Mouse (Mus musculus) G1E-ER4 (cell line): ENCODE results near the gene Scamp5. TPM values are rescaled to one million over a fixed set of nuclear protein-coding genes. Genes with fewer than 3 reads are reported as not detected.

Experiments
- GATA1 ChIP-seq: IDR thresholded peaks from one replicate; pipeline ENCODE4 v1.8.0; 2012; ENCODE audit warnings: low read length, inconsistent platforms
- polyA plus RNA-seq: library from polyadenylated mRNA; stranded (reverse); fragments of >175 nt; gene quantifications from 2 replicates; pipeline ENCODE4 v1.2.3, GENCODE M21; 2012

Scamp5 gene
- polyA plus RNA-seq = 0.10 and 0.11 TPM in 2 replicates

- no peak for TF ChIP-seq GATA1
Measured at GRCm38 (mm10) chr9:57467896-57468549, at the start of gene Scamp5. Gene Scamp5, minus strand, starts transcription at chr9:57468060.

GRCm38 (mm10) chr9:57517113-57517512 is 49.3 kb upstream of the Scamp5 start:
- TF ChIP-seq GATA1 = no peak

GRCm38 (mm10) chr9:57510577-57510976 is 42.7 kb upstream of the Scamp5 start:
- TF ChIP-seq GATA1 = no peak

GRCm38 (mm10) chr9:57505700-57506099 is 37.8 kb upstream of the Scamp5 start:
- peak; percentile 89 for TF ChIP-seq GATA1

- TF ChIP-seq GATA1 = no peak
Measured at GRCm38 (mm10) chr9:57504891-57505290, 37.0 kb upstream of the Scamp5 start.

GRCm38 (mm10) chr9:57504381-57504700 is 36.5 kb upstream of the Scamp5 start:
- no peak for TF ChIP-seq GATA1

- TF ChIP-seq GATA1 = no peak
Measured at GRCm38 (mm10) chr9:57503622-57504380, 35.9 kb upstream of the Scamp5 start, which contains the start of gene Rpp25. Gene Rpp25, plus strand, starts transcription at chr9:57504026.

- no peak for TF ChIP-seq GATA1
Measured at GRCm38 (mm10) chr9:57502911-57503621, 35.2 kb upstream of the Scamp5 start.

GRCm38 (mm10) chr9:57501861-57502260 is 34.0 kb upstream of the Scamp5 start:
- no peak for TF ChIP-seq GATA1

GRCm38 (mm10) chr9:57501452-57501851 is 33.6 kb upstream of the Scamp5 start:
- TF ChIP-seq GATA1 = no peak

GRCm38 (mm10) chr9:57498536-57498935 is 30.7 kb upstream of the Scamp5 start:
- TF ChIP-seq GATA1 = no peak

- TF ChIP-seq GATA1 = no peak
Measured at GRCm38 (mm10) chr9:57497236-57497635, 29.4 kb upstream of the Scamp5 start.

- TF ChIP-seq GATA1 = no peak
Measured at GRCm38 (mm10) chr9:57494970-57495369, 27.1 kb upstream of the Scamp5 start.

GRCm38 (mm10) chr9:57493532-57493931 is 25.7 kb upstream of the Scamp5 start:
- TF ChIP-seq GATA1 = no peak

- TF ChIP-seq GATA1 = no peak
Measured at GRCm38 (mm10) chr9:57487807-57488206, 19.9 kb upstream of the Scamp5 start.

- TF ChIP-seq GATA1 = no peak
Measured at GRCm38 (mm10) chr9:57485774-57486173, 17.9 kb upstream of the Scamp5 start.
